Mouse (Mus musculus) adrenal gland, adult (tissue): Measurements from ENCODE around the gene Gipc1.
A peak's percentile ranks its signal among the peaks of the same experiment; 100 is the strongest.

Source experiments
- DNase-seq, 2 experiments: peaks; one replicate each; pipeline ENCODE4 v3.0.0; 2022 to 2023; ENCODE audit warnings: low spot score in 1 of 2; ENCODE audit not compliant: inconsistent age in 2 of 2

Gipc1 gene

DNA sequence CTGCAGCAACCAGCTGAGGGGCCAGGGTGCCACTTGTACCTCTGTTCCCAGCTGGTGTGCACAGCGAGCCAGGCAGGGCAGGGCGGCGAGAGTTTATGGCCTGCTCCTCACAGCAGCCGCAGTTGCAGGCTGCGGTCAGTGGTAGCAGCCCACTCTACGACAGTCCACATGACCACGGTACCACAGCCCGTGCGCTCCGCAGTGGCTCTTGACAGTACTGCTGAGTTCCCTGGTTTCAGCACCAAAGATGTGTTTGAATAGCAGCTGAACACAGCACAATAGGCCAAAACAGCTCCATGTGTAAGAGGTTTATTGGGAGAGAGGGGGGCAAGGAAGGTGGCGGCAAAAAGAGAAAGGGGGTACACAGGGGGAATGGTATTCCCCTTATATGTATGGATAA is 5.0 kb upstream of the Gipc1 start:
- no peak for DNase-seq

DNA sequence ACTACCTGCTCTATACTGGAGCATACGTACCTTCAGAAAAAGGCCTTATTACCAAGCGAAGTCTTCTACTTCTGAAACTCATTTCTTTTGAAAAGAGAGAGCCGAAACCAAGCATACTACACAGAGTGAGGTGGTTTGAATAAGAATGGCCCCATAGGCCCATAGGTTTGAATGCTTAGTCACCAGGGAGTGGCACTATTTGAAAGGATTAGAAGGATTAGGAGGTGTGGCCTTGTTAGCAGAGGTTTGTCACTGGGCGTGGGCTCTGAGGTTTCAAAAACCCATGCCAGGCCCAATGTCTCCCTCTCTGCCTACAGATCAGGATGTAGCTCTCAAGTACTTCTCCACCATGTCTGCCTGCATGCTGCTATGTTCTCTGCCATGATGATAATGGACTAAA is 4.4 kb upstream of the Gipc1 start:
- no peak for DNase-seq

DNA sequence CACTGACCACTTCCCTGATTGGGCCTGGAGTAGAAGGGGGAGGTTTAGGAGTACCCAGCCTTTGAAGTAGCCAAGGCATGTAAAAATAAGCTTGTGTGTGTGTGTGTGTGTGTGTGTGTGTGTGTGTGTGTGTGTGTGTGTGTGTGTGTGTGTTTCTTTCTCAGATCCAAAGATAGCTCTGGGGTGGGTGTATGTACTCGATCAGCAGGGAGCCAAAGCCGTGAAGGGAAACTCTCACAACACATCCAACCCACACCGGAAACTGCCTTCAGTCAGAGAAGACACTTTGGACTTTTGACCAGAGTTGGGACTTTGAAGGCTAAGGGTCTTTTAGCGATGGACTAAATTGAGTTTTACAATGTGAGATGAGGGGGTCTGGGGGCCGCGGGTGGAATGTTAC is 2.8 kb upstream of the Gipc1 start:
- DNase-seq, result no peak

DNA sequence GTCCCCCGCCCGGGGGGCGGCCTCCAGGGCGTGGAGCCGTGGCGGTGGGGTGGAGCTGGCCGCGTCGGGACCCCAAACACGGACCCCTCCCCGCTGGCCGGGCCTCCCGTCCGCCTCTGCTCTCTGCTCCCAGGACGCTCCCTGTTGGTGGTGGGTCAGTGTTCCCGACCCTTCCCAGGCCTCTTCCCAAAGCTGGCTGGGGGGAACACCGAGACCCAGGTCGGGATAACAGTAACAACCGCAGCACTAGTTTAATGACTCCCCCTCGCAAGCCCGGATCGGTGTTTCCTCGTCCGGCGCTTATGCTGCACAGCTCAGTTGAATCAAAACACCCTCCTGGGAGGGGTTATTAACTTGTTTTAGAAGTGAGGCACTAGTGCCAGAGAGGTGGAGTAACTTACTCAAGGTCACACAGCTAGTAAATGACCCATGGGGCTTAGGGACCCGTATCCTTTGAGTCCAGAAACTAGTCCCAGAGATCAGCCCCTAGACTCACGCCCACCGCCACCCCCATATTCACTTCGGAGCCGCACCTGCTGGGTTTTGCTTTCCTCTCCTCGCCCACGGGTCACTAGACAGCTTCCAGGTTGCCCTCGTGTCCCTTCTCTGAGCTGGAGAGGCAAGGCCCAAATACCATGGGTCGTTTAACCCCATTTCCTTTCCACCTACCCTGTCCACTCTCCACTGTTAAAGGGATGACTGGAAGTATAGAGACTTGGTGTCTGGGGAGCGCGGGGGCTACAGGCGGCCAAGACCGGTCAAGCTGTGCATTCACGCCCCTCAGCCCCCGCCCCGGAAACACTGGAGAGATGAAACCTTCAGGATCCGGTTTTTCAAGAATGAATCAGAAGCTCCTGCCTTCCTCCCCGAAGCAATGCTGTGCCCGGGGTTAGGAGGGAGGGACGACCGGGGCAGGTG is 526 bp downstream of the Gipc1 start:
- peak in 1 of 2 experiments; percentile 69 for DNase-seq

DNA sequence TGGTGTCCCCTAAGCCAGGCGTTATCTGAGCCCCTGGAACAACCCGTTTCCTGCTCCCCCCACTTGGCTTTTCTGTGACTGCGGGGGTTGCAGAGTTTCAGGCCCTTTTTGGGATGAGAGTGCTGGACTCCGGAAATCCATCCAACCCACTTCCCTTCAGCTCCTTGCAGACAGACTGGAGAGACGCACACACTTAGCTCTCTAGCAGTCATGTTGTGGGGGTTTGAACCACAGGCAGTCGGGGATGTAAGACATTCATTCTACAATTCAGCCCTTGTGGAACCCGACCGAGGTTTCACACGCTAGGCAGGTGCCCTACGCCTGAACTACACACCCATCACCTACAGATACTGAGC is 1.2 kb downstream of the Gipc1 start:
- DNase-seq, result no peak

DNA sequence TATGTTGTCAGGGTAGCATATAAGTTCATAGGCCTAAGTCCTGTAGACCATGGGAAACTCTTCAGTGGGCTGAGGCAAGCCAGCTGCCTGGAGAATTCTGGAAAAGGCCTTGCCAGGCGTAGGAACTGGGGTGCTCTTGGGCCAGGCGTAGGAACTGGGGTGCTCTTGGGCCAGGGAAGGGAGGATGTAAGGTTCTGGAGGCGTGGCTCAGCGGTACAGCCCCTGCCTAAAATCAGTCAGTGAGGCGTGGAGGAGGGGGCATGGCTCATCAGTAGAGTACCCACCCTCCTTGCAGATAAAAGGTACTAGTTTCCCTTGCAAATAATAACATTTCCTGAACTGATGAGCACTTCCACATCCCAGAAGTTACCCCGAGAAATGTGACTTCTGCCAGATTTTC is 2.2 kb downstream of the Gipc1 start:
- DNase-seq, result no peak

DNA sequence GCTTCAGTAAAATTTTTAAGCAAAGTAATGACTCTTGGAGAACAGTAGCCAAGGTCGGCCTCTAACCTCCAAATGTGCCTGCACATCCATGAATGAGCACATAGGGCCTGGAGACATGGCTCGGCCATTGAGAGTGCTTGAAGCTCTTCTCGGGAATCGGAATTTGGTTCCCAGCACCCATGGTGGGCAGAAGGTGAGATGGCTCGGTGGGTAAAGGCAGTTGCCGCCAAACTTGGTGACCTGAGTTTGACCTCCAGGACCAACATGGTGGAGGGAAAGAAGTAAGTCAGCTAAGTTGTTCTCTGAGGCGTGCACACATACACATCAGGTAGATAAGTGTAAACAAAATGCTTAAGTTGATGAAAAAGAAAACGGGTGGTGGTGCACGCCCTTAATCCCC is 3.6 kb downstream of the Gipc1 start:
- DNase-seq, result no peak

DNA sequence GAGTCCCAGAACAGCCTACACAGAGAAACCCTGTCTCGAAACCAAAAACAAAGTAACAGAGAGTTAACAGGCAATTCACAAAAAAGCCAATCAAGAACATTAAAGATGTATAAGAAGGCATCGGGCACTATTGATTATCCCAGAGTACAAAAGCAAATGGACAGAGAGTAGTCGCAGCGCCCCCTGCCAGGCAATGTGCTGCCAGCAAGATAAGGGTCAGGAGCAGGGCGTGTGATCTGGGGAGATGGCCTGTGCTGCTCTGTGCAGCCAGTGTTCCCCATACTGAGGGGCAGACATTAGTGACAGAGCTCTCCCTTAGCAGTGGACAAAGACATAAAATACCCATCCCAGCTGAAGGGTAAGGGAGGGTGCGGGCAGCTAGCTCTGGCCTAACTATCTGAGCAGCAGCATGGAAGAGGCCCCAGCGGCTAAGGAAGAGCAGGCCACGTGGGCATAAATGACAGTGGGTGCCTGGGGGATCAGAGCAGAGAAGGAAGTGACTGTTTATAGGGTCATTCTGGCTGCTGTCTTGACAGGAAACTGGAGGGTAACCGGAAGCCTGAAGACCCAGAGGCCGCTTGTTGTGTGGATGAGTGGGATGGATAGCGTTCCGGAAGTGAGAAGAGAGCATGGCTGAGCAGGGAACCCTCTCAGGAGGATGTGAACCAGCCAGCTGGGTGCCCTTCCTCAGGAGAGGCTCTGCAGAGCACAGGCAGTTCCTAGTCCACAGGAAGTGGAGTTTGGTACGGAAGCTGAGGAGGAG is 4.2 kb downstream of the Gipc1 start:
- DNase-seq, result peak in 1 of 2 experiments; percentile 51

DNA sequence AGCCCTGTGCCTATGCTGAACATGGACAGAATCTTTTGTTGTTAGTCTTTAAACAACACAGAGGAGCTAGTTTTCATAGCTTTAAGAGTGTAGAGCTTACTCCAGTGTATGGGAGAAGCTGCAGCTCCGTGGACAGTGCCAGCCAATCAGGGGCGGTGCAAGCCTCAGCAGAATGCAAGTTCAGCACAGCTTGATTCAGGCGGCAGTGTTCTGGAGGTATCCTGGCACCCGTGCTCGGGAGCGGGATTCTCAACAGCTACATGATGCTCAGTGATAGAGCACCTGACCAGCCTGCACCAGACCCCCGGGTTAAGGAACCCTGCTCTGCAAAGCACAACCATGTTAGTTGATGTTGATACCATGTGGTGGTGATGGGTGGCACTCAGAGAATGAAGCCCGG is 8.1 kb downstream of the Gipc1 start:
- no peak for DNase-seq

DNA sequence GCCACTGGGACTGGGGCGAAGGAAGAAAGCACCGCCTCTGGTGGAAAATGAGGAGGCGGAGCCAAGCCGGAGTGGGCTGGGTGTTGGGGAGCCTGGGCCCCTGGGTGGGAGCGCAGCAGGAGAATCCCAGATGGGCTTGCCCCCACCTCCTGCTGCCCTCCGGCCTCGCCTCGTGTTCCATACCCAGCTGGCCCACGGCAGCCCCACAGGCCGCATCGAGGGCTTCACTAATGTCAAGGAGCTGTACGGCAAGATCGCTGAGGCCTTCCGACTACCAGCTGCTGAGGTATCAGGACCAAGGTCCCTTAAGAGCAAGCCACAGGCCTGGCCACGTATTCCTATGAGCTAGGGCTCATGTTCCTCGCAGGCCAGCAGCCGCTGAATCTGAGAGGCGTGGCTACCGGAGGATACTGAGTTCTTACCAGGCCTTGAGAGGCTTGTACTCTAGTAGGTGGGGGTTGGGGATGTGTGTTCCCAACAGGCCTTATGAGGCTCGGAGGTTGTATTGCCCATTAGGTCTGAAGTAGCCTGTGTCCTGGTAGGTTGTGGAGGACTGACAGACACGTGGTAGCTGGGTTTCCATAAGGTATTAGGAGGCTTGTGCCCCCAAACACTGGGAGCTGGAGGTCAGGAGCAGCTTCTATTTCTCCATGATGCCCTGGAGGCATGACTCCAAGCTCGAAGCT is 8.7 kb downstream of the Gipc1 start:
- DNase-seq, result peak in 1 of 2 experiments; percentile 64

DNA sequence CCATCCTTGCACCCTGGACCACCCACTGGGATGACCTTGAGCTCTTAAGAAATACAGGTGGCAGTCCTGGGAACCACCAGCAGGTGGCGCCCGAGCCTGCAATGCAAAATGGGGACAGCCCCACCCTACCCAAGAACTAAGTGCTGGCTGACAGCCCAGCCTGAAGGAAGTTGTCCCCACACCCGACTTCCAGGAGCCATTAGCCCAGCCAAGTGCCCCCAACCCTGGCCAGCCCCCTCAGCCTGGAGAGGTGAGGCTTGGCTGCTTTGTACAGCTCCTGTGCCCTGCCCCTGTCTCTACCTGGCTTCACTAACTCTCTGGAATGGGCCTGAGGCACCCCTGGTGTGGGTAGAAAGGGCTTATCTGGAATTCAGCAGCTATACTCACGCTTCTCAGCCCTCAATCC is 9.9 kb downstream of the Gipc1 start:
- peak; percentile 86 to 96 for DNase-seq

DNA sequence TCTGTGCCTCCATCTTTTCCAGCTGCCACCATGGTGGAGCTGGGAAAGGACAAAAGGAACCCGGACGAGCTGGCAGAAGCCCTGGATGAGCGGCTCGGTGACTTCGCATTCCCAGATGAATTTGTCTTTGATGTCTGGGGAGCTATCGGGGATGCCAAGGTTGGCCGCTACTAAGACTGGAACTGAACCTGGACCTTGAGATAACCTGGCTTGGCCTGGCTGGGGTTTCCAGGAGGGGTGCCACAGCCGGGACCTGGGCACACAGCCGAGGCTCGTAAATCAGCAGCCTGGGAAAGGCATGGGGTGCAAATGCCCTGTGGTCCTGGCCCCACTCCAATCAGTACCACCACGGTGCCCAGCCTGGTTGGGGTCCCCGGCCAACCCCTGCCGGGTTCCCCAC is 11.6 kb downstream of the Gipc1 start:
- peak; percentile 74 to 83 for DNase-seq

DNA sequence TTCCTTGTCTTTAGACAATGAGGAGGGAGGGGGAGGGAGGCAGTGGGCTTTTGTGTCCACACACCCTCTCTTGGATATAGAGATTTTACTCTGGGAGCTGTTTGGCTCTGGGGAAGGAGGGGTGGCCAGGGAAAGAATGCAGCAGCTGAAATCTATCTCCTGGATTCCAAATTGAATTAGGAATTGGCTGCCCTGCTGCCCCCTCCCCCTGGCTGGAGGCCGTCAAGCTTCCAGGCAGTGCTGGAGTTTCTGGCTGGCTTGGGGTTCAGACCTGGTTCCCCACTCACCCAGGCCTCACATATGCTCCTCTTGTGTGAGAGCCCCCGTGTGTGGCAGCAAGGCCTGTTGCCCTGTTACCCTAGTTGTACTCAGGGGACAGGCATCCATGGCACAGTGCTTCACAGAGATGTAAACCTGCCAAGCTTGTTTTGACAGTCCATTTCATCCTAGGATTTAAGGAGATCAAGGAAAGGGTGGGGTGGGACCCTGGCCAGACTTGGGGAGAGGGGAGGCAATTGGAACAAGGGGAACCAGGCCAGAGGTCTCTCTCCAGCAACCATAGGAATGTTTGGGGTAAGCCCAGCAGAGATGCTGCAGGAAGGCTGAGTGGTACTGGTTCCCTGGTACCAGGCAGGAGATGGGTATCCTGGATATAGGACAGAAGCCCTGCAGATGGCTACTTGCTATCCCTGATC is 12.6 kb downstream of the Gipc1 start:
- peak in 1 of 2 experiments; percentile 46 for DNase-seq

DNA sequence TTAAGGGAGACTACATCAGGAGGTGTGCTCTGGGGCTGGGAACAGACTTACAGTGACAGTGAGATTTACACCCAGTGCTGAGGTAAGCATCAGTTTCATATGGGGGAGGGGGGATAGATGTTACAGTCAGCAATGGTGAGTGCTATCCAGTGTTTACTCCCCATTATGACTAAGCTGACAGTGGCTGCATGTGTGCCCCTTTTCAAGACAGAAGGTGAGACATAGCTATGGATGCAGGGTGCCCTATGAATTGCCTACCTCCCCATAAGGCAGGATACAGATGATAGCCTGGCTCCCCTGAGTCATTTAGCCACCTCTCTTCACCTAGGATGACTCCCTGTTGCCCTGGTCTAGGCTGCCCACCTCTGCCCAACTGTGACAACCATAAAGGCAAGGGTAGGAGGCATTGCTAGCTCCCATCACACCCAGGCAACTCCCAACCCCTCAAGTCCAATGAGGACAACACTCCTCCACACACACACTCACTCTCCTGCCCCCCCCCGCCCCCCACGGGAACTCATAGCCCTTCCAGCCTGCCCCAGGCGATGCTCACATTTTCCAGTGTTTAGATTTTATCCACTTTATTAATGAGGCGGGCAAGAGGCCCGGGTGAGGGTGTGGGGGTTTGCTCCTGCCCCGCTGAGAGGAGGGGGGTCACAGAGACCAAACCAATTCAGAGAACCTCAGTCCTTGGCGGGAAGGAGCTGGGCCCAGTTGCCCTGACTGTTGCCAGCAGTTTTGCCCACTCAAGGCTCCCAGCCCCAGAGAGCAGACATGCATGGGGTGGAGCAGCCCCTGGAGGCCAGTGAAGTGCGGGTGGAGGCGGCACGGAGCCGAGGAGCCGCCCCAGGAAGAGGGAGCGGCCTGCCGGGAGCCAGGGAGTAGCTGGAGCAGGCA is 13.7 kb downstream of the Gipc1 start, which contains the start of gene Ptger1:
TSS of gene Ptger1 (plus strand) at position 710 of the 897 bp plus-strand sequence.
- DNase-seq, result peak; percentile 54 to 79

DNA sequence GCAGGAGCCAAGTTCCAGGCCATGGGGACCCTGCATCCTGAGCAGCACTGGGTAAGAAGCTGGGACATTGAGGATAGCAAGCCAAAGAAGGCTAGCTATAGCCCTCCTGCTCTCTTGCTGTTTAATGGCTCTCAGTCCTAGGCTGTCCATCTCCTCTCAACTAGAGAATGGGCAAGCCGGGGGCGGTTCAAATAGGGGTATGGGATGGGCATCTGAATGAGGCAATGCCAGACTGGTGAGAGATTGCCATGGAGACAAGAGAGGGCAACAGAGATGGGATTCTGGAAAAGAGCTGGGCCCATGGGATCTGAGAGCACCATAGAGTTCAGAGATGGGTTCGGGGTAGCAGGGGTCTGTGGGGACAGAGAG is 14.4 kb downstream of the Gipc1 start:
- no peak for DNase-seq

DNA sequence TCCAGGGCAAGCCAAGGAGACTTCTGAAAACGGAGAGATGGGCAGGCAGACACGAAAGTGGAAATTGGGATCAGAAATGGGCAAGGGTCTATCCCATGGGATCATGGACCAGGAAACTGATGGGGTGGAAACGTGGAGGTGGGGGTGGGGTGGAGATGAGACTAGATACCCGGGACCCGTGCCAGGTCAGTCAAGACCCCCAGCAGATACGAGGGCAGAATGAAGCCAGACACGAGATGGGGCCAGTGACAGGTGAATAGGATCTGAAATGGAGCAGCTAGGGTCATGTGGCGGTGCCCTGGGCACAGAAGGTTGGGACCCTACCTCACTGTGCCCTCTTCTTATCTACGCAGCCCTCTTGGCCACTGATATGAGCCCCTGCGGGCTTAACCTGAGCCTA is 15.0 kb downstream of the Gipc1 start:
- no peak for DNase-seq

DNA sequence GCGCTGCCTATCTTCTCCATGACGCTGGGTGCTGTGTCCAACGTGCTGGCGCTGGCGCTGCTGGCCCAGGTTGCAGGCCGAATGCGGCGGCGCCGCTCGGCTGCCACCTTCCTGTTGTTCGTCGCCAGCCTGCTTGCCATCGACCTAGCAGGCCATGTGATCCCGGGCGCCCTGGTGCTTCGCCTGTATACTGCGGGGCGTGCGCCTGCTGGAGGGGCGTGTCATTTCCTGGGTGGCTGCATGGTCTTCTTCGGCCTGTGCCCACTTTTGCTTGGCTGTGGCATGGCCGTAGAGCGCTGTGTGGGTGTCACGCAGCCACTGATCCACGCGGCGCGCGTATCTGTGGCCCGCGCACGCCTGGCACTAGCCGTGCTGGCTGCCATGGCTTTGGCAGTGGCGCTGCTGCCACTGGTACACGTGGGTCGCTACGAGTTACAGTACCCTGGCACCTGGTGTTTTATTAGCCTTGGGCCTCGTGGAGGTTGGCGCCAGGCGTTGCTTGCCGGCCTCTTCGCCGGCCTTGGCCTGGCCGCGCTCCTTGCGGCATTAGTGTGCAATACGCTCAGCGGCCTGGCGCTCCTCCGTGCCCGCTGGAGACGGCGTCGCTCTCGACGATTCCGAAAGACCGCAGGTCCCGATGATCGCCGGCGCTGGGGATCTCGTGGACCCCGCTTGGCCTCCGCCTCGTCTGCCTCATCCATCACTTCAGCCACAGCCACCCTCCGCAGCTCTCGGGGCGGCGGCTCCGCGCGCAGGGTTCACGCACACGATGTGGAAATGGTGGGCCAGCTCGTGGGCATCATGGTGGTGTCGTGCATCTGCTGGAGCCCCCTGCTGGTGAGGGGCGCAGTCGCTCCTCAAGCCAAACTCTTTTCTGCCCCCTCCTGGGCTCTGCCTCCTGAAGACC is 15.8 kb downstream of the Gipc1 start:
- peak; percentile 71 to 85 for DNase-seq

DNA sequence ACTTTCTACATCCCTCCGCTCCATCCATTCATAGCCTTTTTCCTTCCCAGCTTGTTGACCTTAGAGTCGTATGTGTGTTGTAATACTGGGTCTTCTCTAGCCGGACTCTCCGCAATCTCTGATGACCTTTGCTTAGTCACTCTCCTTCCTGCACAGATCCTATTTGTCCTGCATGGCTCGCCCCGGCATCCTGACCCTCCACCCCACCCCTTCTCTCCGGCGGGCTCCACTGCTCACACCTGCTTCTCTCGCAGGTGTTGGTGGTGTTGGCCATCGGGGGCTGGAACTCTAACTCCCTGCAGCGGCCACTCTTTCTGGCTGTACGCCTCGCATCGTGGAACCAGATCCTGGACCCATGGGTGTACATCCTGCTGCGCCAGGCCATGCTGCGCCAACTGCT is 16.5 kb downstream of the Gipc1 start:
- no peak for DNase-seq

DNA sequence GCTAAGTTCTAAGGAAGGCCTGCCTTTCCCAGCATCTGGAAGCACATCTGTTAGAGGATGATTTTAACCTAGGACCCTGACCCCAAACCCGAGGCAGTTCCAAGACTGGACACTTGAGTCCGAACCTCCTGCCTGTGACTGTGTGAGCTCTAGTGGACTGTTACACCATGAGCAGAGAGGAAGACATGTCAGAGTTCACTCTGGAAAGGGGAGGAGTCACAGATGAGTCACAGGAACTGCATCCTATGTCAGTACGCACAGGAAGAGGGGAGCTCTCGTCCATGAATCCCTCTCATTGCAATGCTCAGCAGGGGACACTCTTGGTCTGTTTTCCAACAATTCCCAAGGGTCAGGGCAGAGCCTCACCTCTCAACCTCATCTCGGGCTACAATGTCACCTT is 20.5 kb downstream of the Gipc1 start:
- peak in 1 of 2 experiments; percentile 30 for DNase-seq
